Mouse (Mus musculus) kidney, postnatal 0 days (tissue): ENCODE data around the gene Hist1h2bh. TPM values are rescaled to one million over a fixed set of nuclear protein-coding genes. Genes with fewer than 3 reads are reported as not detected.
"Not testable (repeated sequence)": the region's sequence is repeated elsewhere in the genome, so short reads cannot be mapped to it uniquely, and the experiment has no call there.

Experiments
- ATAC-seq: fragments of 200-750 bp; cut with Nextera tagmentation; replicated peaks from 2 replicates; pipeline ENCODE4 v1.8.0; 2017; ENCODE audit warnings: low read depth, moderate number of reproducible peaks, moderate TSS enrichment, moderate library complexity; ENCODE audit not compliant: low FRiP score
- DNase-seq: peaks from one replicate; pipeline ENCODE4 v3.0.0-alpha.2; 2016; ENCODE audit warnings: low spot score
- H3K27ac ChIP-seq: fragments of 300-500 bp; sonication (generic); 2 replicates; pipeline ENCODE4 v1.5.1; 2014; ENCODE audit warnings: mild to moderate bottlenecking
- H3K27me3 ChIP-seq: fragments of 300-500 bp; sonication (generic); 2 replicates; pipeline ENCODE4 v1.6.1; 2014; ENCODE audit warnings: low read length, mixed read lengths; ENCODE audit not compliant: insufficient read depth
- H3K36me3 ChIP-seq: fragments of 300-500 bp; sonication (generic); 2 replicates; pipeline ENCODE4 v1.6.1; 2014; ENCODE audit warnings: low read length, mixed read lengths; ENCODE audit not compliant: insufficient read depth
- H3K4me1 ChIP-seq: fragments of 300-500 bp; sonication (generic); replicated peaks from 2 replicates; pipeline ENCODE4 v1.6.1; 2014; ENCODE audit warnings: antibody characterized with exemption, low read length, mixed read lengths; ENCODE audit not compliant: insufficient read depth
- H3K4me2 ChIP-seq: fragments of 300-500 bp; sonication (generic); 2 replicates; pipeline ENCODE4 v1.6.1; 2014; ENCODE audit warnings: mild to moderate bottlenecking, low read length, moderate library complexity, mixed read lengths
- H3K4me3 ChIP-seq: fragments of 300-500 bp; sonication (generic); replicated peaks from 2 replicates; pipeline ENCODE4 v1.5.1; 2014; ENCODE audit warnings: low read depth, low read length
- H3K9ac ChIP-seq: fragments of 300-500 bp; sonication (generic); 2 replicates; pipeline ENCODE4 v1.6.1; 2014; ENCODE audit warnings: low read depth, low read length
- H3K9me3 ChIP-seq: fragments of 300-500 bp; sonication (generic); replicated peaks from 2 replicates; pipeline ENCODE4 v1.6.1; 2016; ENCODE audit warnings: low read length, inconsistent platforms, mixed read lengths
- CTCF ChIP-seq: IDR thresholded peaks from 2 replicates; pipeline ENCODE4 v1.5.1; 2016; ENCODE audit warnings: antibody characterized with exemption, low read depth, mild to moderate bottlenecking, moderate library complexity
- WGBS: fragments of 180-500 bp; shearing (Covaris S2); extraction: QIAGEN DNeasy Blood & Tissue Kit; methylation state at CpG from one replicate; pipeline ENCODE4 v1.1.7; 2014; 5-methylcytosine and 5-hydroxymethylcytosine counted together
- polyA plus RNA-seq: library from polyadenylated mRNA; unstranded; fragments of >200 nt; fragmentation: Nextera tagmentation; extraction: Ambion mirVana; gene quantifications from 2 replicates; pipeline ENCODE4 v1.2.1, GENCODE M21; 2015

Gene Hist1h2bh
- polyA plus RNA-seq, 1 experiment from 2014 or later = 0.37 TPM

- H3K36me3 ChIP-seq = no peaks in the 10 kb centered on the region
- DNase-seq (peak; percentile 98), ATAC-seq (peak; percentile 58)
- no peaks in the 10 kb centered on the region for H3K27me3 ChIP-seq
- no peaks in the 10 kb centered on the region for H3K4me1 ChIP-seq
- WGBS = 3% methylated on average over 18 of the region's 18 CpGs
- peak overlapping the region; percentile 76 for H3K4me2 ChIP-seq
- no peaks in the 10 kb centered on the region for H3K9me3 ChIP-seq
- peak; percentile 71 for TF ChIP-seq CTCF
- peak overlapping the region; percentile 96 for H3K27ac ChIP-seq
- peak overlapping the region; percentile 25 for H3K4me3 ChIP-seq
- peak overlapping the region; percentile 57 for H3K9ac ChIP-seq
Observed at GRCm38 (mm10) chr13:23562699-23563462, 19.7 kb upstream of the Hist1h2bh start.

- not testable (repeated sequence) for H3K4me1 ChIP-seq, H3K36me3 ChIP-seq, H3K27me3 ChIP-seq, H3K9me3 ChIP-seq
- DNase-seq (peak; percentile 99), ATAC-seq (peak; percentile 91)
- peak within 1 kb of the TSS; percentile 25 for H3K4me3 ChIP-seq
- peak within 1 kb of the TSS; percentile 96 for H3K27ac ChIP-seq
- peak within 1 kb of the TSS; percentile 61 for H3K9ac ChIP-seq
- peak within 1 kb of the TSS; percentile 76 for H3K4me2 ChIP-seq
- WGBS = under 1% methylated on average over 42 of the region's 67 CpGs
Observed at GRCm38 (mm10) chr13:23561883-23562659, 18.9 kb upstream of the Hist1h2bh start, which contains the start of gene Hist1h3e. Gene Hist1h3e, minus strand, starts transcription at chr13:23562369.

- not testable (repeated sequence) for ATAC-seq, H3K36me3 ChIP-seq, H3K4me1 ChIP-seq, H3K27me3 ChIP-seq, DNase-seq, H3K9me3 ChIP-seq
- H3K27ac ChIP-seq = peak overlapping the region; percentile 96
- peak overlapping the region; percentile 76 for H3K4me2 ChIP-seq
- H3K9ac ChIP-seq = peak overlapping the region; percentile 61; the same call in 1 of the 2 replicates
- H3K4me3 ChIP-seq = peak overlapping the region; percentile 25
- 0% methylated on average over 2 of the region's 5 CpGs for WGBS
Observed at GRCm38 (mm10) chr13:23561531-23561882, 18.3 kb upstream of the Hist1h2bh start.

GRCm38 (mm10) chr13:23560699-23561098 is 17.5 kb upstream of the Hist1h2bh start:
- not testable (repeated sequence) for H3K27ac ChIP-seq, H3K9ac ChIP-seq

GRCm38 (mm10) chr13:23556906-23557305 is 13.7 kb upstream of the Hist1h2bh start:
- Histone ChIP-seq H3K27ac (no peak overlapping the region), H3K4me3 (no peak overlapping the region), H3K9ac (no peak overlapping the region), H3K27me3 (no peaks in the 10 kb centered on the region), H3K9me3 (no peaks in the 10 kb centered on the region), H3K36me3 (no peaks in the 10 kb centered on the region), H3K4me2 (peak overlapping the region; percentile 95), H3K4me1 (no peaks in the 10 kb centered on the region)
- no peak for ATAC-seq
- WGBS = 62% methylated on average over 3 of the region's 3 CpGs
- TF ChIP-seq CTCF = no peak
- DNase-seq = no peak

More at GRCm38 (mm10) chr13:23560699-23561098, 17.5 kb upstream of the Hist1h2bh start:
- H3K27me3 ChIP-seq, ATAC-seq, H3K4me1 ChIP-seq, H3K36me3 ChIP-seq, DNase-seq, H3K4me3 ChIP-seq, H3K9me3 ChIP-seq: not testable (repeated sequence)
- 0 out of 2 replicates have a peak overlapping the region, but pooled peaks have one; percentile 13 for H3K4me2 ChIP-seq
- 9% methylated on average over 2 of the region's 2 CpGs for WGBS

- no peaks in the 10 kb centered on the region for H3K9me3 ChIP-seq
- H3K4me2 ChIP-seq = peak overlapping the region; percentile 95
- H3K27ac ChIP-seq = peak overlapping the region; percentile 98
- TF ChIP-seq CTCF = no peak
- WGBS = under 1% methylated on average over 18 of the region's 18 CpGs
- no peaks in the 10 kb centered on the region for H3K27me3 ChIP-seq
- H3K4me3 ChIP-seq = peak overlapping the region; percentile 44
- H3K9ac ChIP-seq = peak overlapping the region; percentile 88
- no peaks in the 10 kb centered on the region for H3K4me1 ChIP-seq
- DNase-seq = peak; percentile 99
- ATAC-seq = peak; percentile 71
- H3K36me3 ChIP-seq = no peaks in the 10 kb centered on the region
Observed at GRCm38 (mm10) chr13:23555839-23556416, 12.7 kb upstream of the Hist1h2bh start.
